Mouse (Mus musculus): ENCODE measurements at regions not wholly inside any gene's neighbourhood (a gene's known extent, or its start where the extent isn't known, plus 50 kb on each side); places are given as distances from the start of the nearest gene placed in this dataset.

DNA sequence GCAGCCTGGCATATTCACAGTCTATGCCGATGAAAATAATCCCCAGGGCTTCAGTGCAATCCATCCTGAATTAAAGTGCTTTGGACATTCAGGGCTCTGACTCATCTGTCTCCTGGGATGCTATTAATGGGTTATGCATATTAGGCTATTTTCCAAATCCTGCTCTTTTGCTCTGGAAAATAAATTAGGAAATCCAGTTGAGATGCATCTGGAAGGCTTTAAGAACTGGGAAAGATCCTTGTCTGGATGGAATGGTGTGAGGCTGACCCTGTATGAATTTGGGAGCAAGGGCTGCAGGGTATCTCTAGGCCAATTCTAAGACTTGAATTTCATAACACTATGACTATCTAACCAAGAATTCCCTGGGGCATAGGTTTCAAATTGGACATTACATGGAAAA is 234.5 kb upstream of the Prkcq start:
- TF ChIP-seq CTCF (IDR thresholded peaks at IDR 0.05; ENCODE audit: low read depth, low read length) = no peak
- TF ChIP-seq POLR2A (IDR thresholded peaks at IDR 0.05; ENCODE audit: insufficient read depth, low read length) = no peak
- TF ChIP-seq EP300 (IDR thresholded peaks at IDR 0.05; ENCODE audit: insufficient read depth, low read depth, low read length) = no peak
